Mouse (Mus musculus) forebrain, embryonic 11.5 days (tissue): ENCODE measurements around the gene Actrt2. TPM values are rescaled to one million over a fixed set of nuclear protein-coding genes. Genes with fewer than 3 reads are reported as not detected.

ENCODE experiments used
- polyA plus RNA-seq: library from polyadenylated mRNA; unstranded; fragments of >200 nt; fragmentation: Nextera tagmentation; extraction: Ambion mirVana; gene quantifications from 2 replicates; pipeline ENCODE4 v1.2.1, GENCODE M21; 2014

The Actrt2 gene
- polyA plus RNA-seq, 1 experiment from 2014 or later: not detected

Other genes starting within 250 kb of the Actrt2 start
- 44.7 and 49.3 TPM in 2 replicates for gene Prdm16, start 31.0 kb downstream of the Actrt2 start, polyA plus RNA-seq
- gene Ttc34, start 169.6 kb upstream of the Actrt2 start, polyA plus RNA-seq: 0.11 and 0.20 TPM in 2 replicates
- gene Mmel1, start 201.7 kb upstream of the Actrt2 start, polyA plus RNA-seq: 0.21 TPM in 1 of 2 replicates, not detected in the other
- 29.4 and 32.0 TPM in 2 replicates for gene Fam213b, start 231.3 kb upstream of the Actrt2 start, polyA plus RNA-seq